Mouse (Mus musculus) C2C12 (cell line): Measurements from ENCODE around the gene Fbxw13.

Experiments
- CEBPB ChIP-seq: IDR thresholded peaks from one replicate; pipeline ENCODE4 v1.6.1; 2011; ENCODE audit warnings: low read depth, mild to moderate bottlenecking, control low read depth, moderate library complexity
- CTCF ChIP-seq: IDR thresholded peaks from one replicate; pipeline ENCODE4 v1.5.1; 2011; ENCODE audit not compliant: control insufficient read depth, insufficient read depth, insufficient read length
- MAX ChIP-seq: IDR thresholded peaks from one replicate; pipeline ENCODE4 v1.6.1; 2011; ENCODE audit warnings: mild to moderate bottlenecking, control low read depth
- USF1 ChIP-seq: IDR thresholded peaks from one replicate; pipeline ENCODE4 v1.6.1; 2011; ENCODE audit warnings: low read depth, mild to moderate bottlenecking, control low read depth, moderate library complexity

- TF ChIP-seq CTCF (no peak), USF1 (no peak), MAX (no peak), CEBPB (no peak)
Observed at GRCm38 (mm10) chr9:109199353-109199752, 3.6 kb upstream of the Fbxw13 start.
